Mouse (Mus musculus) hindbrain, embryonic 14.5 days (tissue): ENCODE results near the gene Tango6. TPM values are rescaled to one million over a fixed set of nuclear protein-coding genes. Genes with fewer than 3 reads are reported as not detected.

Experiments
- ATAC-seq: fragments of 200-750 bp; cut with Nextera tagmentation; 2 replicates; pipeline ENCODE4 v1.8.0; 2017; ENCODE audit warnings: moderate number of reproducible peaks, mild to moderate bottlenecking, moderate TSS enrichment, moderate library complexity; ENCODE audit not compliant: low FRiP score
- DNase-seq: peaks from one replicate; pipeline ENCODE4 v3.0.0-alpha.2; 2015; ENCODE audit warnings: low spot score
- H3K27ac ChIP-seq: fragments of 300-500 bp; sonication (generic); 2 replicates; pipeline ENCODE4 v1.5.1; 2014; ENCODE audit warnings: mild to moderate bottlenecking, moderate library complexity
- H3K27me3 ChIP-seq: fragments of 300-500 bp; sonication (generic); 2 replicates; pipeline ENCODE4 v1.6.1; 2014; ENCODE audit warnings: mild to moderate bottlenecking, low read length, mixed read lengths; ENCODE audit not compliant: control insufficient read depth, insufficient read depth
- H3K36me3 ChIP-seq: fragments of 300-500 bp; sonication (generic); replicated peaks from 2 replicates; pipeline ENCODE4 v1.6.1; 2014; ENCODE audit not compliant: control insufficient read depth, insufficient read depth
- H3K4me1 ChIP-seq: fragments of 300-500 bp; sonication (generic); replicated peaks from 2 replicates; pipeline ENCODE4 v1.6.1; 2014; ENCODE audit warnings: antibody characterized with exemption, low read length, mixed read lengths; ENCODE audit not compliant: control insufficient read depth, insufficient read depth
- H3K4me2 ChIP-seq: fragments of 300-500 bp; sonication (generic); replicated peaks from 2 replicates; pipeline ENCODE4 v1.6.1; 2014; ENCODE audit warnings: mild to moderate bottlenecking, moderate library complexity
- H3K4me3 ChIP-seq: fragments of 300-500 bp; sonication (generic); replicated peaks from 2 replicates; pipeline ENCODE4 v1.5.1; 2014; ENCODE audit warnings: mild to moderate bottlenecking, low read length
- H3K9ac ChIP-seq: fragments of 300-500 bp; sonication (generic); 2 replicates; pipeline ENCODE4 v1.6.1; 2014
- H3K9me3 ChIP-seq: fragments of 300-500 bp; sonication (generic); 2 replicates; pipeline ENCODE4 v1.6.1; 2016; ENCODE audit warnings: low read length; ENCODE audit not compliant: control insufficient read depth
- WGBS: fragments of 180-500 bp; shearing (Covaris S2); extraction: QIAGEN DNeasy Blood & Tissue Kit; methylation state at CpG from one replicate; pipeline ENCODE4 v1.1.7; 2014; 5-methylcytosine and 5-hydroxymethylcytosine counted together
- polyA plus RNA-seq: library from polyadenylated mRNA; unstranded; fragments of >200 nt; fragmentation: Nextera tagmentation; extraction: Ambion mirVana; gene quantifications from 2 replicates; pipeline ENCODE4 v1.2.1, GENCODE M21; 2014

The Tango6 gene
- polyA plus RNA-seq, 1 experiment from 2014 or later, result 4.7 TPM

- Histone ChIP-seq H3K4me2 (no peak overlapping the region), H3K27ac (no peak overlapping the region), H3K9me3 (0 out of 2 replicates have a peak, but pooled peaks cover 4% of the 10 kb centered on the region), H3K4me3 (no peak overlapping the region), H3K36me3 (no peaks in the 10 kb centered on the region), H3K4me1 (no peaks in the 10 kb centered on the region), H3K27me3 (no peaks in the 10 kb centered on the region), H3K9ac (no peak overlapping the region)
- 85% methylated on average over 7 of the region's 7 CpGs for WGBS
- ATAC-seq, result no peak
- DNase-seq, result no peak
Measured at GRCm38 (mm10) chr8:106810406-106810805, 127.5 kb downstream of the Tango6 start.

GRCm38 (mm10) chr8:106812560-106812959 lies 129.7 kb downstream of the Tango6 start:
- no peaks in the 10 kb centered on the region for H3K9me3 ChIP-seq
- H3K4me3 ChIP-seq, result no peak overlapping the region
- H3K27me3 ChIP-seq, result no peaks in the 10 kb centered on the region
- WGBS, result 90% methylated on average over 4 of the region's 4 CpGs
- H3K9ac ChIP-seq, result no peak overlapping the region
- H3K4me2 ChIP-seq, result no peak overlapping the region
- H3K36me3 ChIP-seq, result no peaks in the 10 kb centered on the region
- DNase-seq (no peak), ATAC-seq (no peak)
- H3K4me1 ChIP-seq, result no peaks in the 10 kb centered on the region
- H3K27ac ChIP-seq, result no peak overlapping the region

DNA sequence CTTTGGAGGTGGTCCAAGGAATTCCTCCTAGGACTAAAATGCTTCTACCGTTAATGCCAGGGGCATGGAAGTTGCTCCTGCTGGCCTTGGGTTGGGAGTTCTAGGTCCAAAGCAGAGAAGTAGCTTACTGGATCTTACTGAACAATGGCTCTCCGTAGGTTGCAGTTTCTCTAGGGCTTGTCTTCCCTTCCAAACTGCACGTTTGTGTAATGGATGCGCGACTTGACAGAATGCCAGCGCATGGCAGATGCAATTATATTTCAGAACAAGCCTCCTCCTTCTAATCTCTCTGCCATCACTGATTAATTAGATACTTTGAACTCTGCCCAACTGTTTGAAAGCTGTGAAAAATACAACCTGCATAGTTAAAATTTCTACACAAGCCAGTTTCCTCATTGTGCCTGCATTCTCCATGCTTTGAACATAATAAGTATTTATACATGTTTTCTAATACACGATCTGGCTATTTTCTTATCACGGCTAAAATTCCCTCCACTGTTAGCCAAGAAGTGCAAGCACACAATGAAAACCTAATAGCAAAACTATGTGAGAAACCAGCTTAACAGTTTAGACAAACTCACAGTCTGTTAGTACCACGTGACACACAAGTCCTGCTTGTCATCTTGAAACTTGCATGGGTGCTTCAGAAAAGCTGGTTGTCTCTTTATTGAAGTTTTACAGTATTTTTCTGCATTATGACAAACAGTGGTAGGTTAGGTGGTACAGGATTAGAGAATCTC lies 133.7 kb downstream of the Tango6 start:
- no peak for ATAC-seq
- H3K4me2 ChIP-seq, result no peak overlapping the region
- H3K27ac ChIP-seq, result no peak overlapping the region
- H3K4me1 ChIP-seq, result peaks cover 11% of the 10 kb centered on the region
- WGBS, result 71% methylated on average over 9 of the region's 9 CpGs
- no peak overlapping the region for H3K9ac ChIP-seq
- H3K4me3 ChIP-seq, result no peak overlapping the region
- H3K9me3 ChIP-seq, result no peaks in the 10 kb centered on the region
- peak; percentile 35 for DNase-seq
- H3K27me3 ChIP-seq, result no peaks in the 10 kb centered on the region
- no peaks in the 10 kb centered on the region for H3K36me3 ChIP-seq

DNA sequence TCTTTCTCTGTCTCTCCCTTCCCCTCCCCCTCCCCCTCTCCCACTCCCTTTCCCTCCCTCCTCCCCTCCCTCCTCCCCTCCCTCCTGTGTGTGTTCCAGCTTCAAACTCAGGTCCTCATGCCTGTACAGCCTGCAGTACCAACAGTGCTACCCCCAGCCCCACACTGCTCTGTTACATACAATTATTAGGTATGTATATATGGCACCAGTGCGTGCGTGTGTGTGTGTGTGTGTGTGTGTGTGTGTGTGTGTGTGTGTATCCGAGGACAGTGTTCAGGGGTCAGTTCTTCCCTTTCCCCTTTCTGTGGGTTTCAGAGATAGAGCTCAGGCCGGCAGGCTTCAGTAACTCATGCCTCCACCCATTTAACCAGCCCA lies 134.3 kb downstream of the Tango6 start:
- H3K27ac ChIP-seq, result no peak overlapping the region
- DNase-seq (no peak), ATAC-seq (no peak)
- peaks cover 11% of the 10 kb centered on the region for H3K4me1 ChIP-seq
- H3K27me3 ChIP-seq, result no peaks in the 10 kb centered on the region
- no peaks in the 10 kb centered on the region for H3K36me3 ChIP-seq
- H3K9me3 ChIP-seq, result no peaks in the 10 kb centered on the region
- no peak overlapping the region for H3K4me3 ChIP-seq
- no peak overlapping the region for H3K9ac ChIP-seq
- no peak overlapping the region for H3K4me2 ChIP-seq
- 65% methylated on average over 4 of the region's 4 CpGs for WGBS

- H3K4me1 ChIP-seq, result peaks cover 11% of the 10 kb centered on the region
- no peak overlapping the region for H3K4me2 ChIP-seq
- H3K9me3 ChIP-seq, result no peaks in the 10 kb centered on the region
- no peak for DNase-seq
- no peaks in the 10 kb centered on the region for H3K27me3 ChIP-seq
- no peak for ATAC-seq
- 75% methylated on average over 17 of the region's 17 CpGs for WGBS
- no peaks in the 10 kb centered on the region for H3K36me3 ChIP-seq
- H3K4me3 ChIP-seq, result no peak overlapping the region
- no peak overlapping the region for H3K9ac ChIP-seq
- H3K27ac ChIP-seq, result peak overlapping the region; percentile 49; the same call in 1 of the 2 replicates
Measured at GRCm38 (mm10) chr8:106818626-106819515, 136.0 kb downstream of the Tango6 start.

- Histone ChIP-seq H3K9me3 (no peaks in the 10 kb centered on the region), H3K4me2 (no peak overlapping the region), H3K4me3 (no peak overlapping the region), H3K4me1 (peaks cover 11% of the 10 kb centered on the region), H3K27me3 (no peaks in the 10 kb centered on the region), H3K36me3 (no peaks in the 10 kb centered on the region), H3K9ac (no peak overlapping the region), H3K27ac (no peak overlapping the region)
- ATAC-seq (no peak), DNase-seq (no peak)
- 86% methylated on average over 3 of the region's 3 CpGs for WGBS
Measured at GRCm38 (mm10) chr8:106819581-106819980, 136.7 kb downstream of the Tango6 start.

DNA sequence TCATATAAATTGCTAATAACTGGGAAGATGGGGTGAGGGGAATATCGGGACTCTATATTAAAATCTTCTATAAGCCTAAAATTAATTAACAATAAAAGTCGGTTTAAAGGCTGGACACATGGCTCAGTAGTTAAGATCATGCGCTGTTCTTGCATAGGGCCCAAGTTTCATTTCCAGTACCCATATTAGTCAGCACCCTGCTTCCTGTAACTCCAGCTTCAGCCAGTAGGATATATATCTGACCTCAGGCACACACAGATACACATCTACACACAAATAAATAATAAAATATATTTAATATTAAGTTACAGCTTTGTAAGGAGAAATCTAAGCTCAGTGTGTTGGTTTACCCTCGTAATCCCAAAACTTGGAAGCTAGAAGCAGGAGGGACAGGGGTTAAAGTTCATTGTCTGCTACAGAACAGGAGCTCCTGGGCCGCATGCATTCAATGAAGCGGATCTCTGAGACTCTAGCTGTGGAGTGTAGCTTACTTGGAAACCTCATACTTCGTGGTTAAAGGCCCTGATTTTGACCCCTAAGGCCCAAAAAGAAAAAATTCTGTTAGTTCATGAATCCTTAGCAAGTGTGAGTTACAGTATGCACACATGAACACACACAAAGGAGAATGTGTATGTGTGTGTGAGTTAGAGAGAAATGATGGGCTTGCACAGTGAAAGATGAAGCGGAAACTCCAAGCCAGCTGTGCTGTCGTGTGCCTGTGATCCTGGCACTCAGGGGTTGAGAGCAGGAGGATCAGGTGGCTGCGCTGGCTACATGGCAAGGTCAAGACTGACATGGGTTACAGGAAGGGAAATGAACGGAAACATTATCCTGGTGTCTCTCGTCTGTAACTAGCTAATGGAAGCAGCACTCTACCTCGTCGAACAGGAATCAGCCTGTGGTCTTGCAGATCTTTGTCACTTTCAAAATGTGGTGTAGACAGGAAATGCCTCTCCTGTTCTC lies 138.0 kb downstream of the Tango6 start:
- Histone ChIP-seq H3K36me3 (no peaks in the 10 kb centered on the region), H3K27me3 (no peaks in the 10 kb centered on the region), H3K9ac (no peak overlapping the region), H3K4me3 (no peak overlapping the region), H3K27ac (no peak overlapping the region), H3K4me2 (no peak overlapping the region), H3K9me3 (no peaks in the 10 kb centered on the region), H3K4me1 (peaks cover 11% of the 10 kb centered on the region)
- no peak for ATAC-seq
- WGBS, result 89% methylated on average over 14 of the region's 14 CpGs
- DNase-seq, result no peak

DNA sequence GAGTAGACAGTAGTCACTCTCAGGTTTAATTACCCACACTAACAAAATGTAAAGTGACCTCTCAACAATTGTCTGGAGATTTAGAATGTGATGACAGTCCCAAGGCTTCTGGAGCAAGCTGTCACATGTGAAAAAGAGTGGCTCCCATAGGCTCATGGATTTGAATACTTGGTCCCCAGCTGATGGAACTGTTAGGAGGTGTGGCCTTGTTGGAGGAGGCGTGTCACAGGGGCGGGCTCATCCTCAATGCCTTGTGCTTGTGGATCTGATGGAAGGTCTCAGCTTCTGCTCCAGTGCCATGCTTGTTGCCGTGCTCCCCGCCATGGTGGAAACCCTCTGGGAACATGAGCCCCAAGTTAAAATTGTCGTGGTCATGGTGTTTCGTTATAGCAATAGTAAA lies 146.1 kb downstream of the Tango6 start:
- no peak for DNase-seq
- Histone ChIP-seq H3K4me1 (no peaks in the 10 kb centered on the region), H3K9me3 (no peaks in the 10 kb centered on the region), H3K4me3 (no peak overlapping the region), H3K36me3 (no peaks in the 10 kb centered on the region), H3K27ac (no peak overlapping the region), H3K27me3 (no peaks in the 10 kb centered on the region), H3K9ac (no peak overlapping the region), H3K4me2 (no peak overlapping the region)
- ATAC-seq, result no peak
- WGBS, result 90% methylated on average over 6 of the region's 6 CpGs
